12 mouse cellular contexts compared by ENCODE assay signal in genomic region chr5:134797688-134798094, GRCm38 (mm10). TPM values are rescaled to one million over a fixed set of nuclear protein-coding genes. Genes with fewer than 3 reads are reported as not detected.
A peak's percentile ranks its signal among the peaks of the same experiment; 100 is the strongest.
DNase-seq lines count a peak whose midpoint lies in the region; ATAC-seq and TF ChIP-seq lines count a peak whose summit lies in the region.
"Had no signal": no experiment of that assay in that cellular context is flagged by ENCODE, and none has a peak within 500 bp of the region (broad histone marks: within the 10 kb centered on the region; RNA-seq: fewer than 3 reads in every experiment).

No protein-coding gene starts in this region.

- ATAC-seq in cerebellum, adult (ENCODE audit: insufficient number of reproducible peaks, low FRiP score, low TSS enrichment) = no peak
- ATAC-seq in kidney, embryonic 14.5 days (ENCODE audit: low FRiP score, low TSS enrichment) = peak; percentile 57; the same call in 1 of the 2 replicates
- no peak for ATAC-seq in intestine, postnatal 0 days
- ATAC-seq: hindbrain, embryonic 16.5 days had no signal

- H3K27ac ChIP-seq in kidney, embryonic 14.5 days (ENCODE audit: low read depth, low read length) = no peak overlapping the region
- no peak overlapping the region for H3K27ac ChIP-seq in intestine, postnatal 0 days (ENCODE audit: low read depth, low read length)
- H3K27ac ChIP-seq: forebrain, embryonic 10.5 days; limb, embryonic 13.5 days had no signal

- H3K9ac ChIP-seq in kidney, embryonic 14.5 days (ENCODE audit: low read depth, low read length) = no peak overlapping the region
- H3K9ac ChIP-seq in intestine, postnatal 0 days (ENCODE audit: low read depth, low read length) = 0 out of 2 replicates have a peak overlapping the region, but pooled peaks have one; percentile 3
- H3K9ac ChIP-seq: limb, embryonic 13.5 days had no signal

- H3K4me1 ChIP-seq in kidney, embryonic 14.5 days (ENCODE audit: control insufficient read depth, insufficient read depth, low read length) = peaks cover 7% of the 10 kb centered on the region
- no peaks in the 10 kb centered on the region for H3K4me1 ChIP-seq in intestine, postnatal 0 days (replicated peaks; ENCODE audit: control insufficient read depth, insufficient read depth, low read length)
- H3K4me1 ChIP-seq: forebrain, embryonic 10.5 days had no signal

- H3K4me2 ChIP-seq in kidney, embryonic 14.5 days (replicated peaks; ENCODE audit: low read depth, low read length) = no peak overlapping the region
- H3K4me2 ChIP-seq in intestine, postnatal 0 days (replicated peaks; ENCODE audit: low read depth) = no peak overlapping the region
- H3K4me2 ChIP-seq: limb, embryonic 13.5 days had no signal

- no peaks in the 10 kb centered on the region for H3K9me3 ChIP-seq in kidney, embryonic 14.5 days (ENCODE audit: control insufficient read depth, low read length)
- H3K9me3 ChIP-seq in intestine, postnatal 0 days (ENCODE audit: control insufficient read depth) = no peaks in the 10 kb centered on the region
- H3K9me3 ChIP-seq: forebrain, embryonic 10.5 days; limb, embryonic 13.5 days had no signal

- no peaks in the 10 kb centered on the region; the same call in 1 of the 2 replicates for H3K27me3 ChIP-seq in kidney, embryonic 14.5 days (ENCODE audit: control insufficient read depth, insufficient read depth, low read length)
- no peaks in the 10 kb centered on the region for H3K27me3 ChIP-seq in intestine, postnatal 0 days (replicated peaks; ENCODE audit: control insufficient read depth, insufficient read depth, low read length)
- H3K27me3 ChIP-seq: limb, embryonic 13.5 days had no signal

- peak; percentile 51 to 66 for DNase-seq in cerebellum, postnatal 10 days
- DNase-seq in kidney, postnatal 36 days = no peak
- peak; percentile 84 for DNase-seq in lung, postnatal 36 days
- DNase-seq in thymus, postnatal 36 days = no peak
- no peak for DNase-seq in retina, postnatal 1 day
- DNase-seq: cerebellum, adult 8-10 months had no signal

- no peaks in the 10 kb centered on the region for H3K36me3 ChIP-seq in kidney, embryonic 14.5 days (ENCODE audit: control insufficient read depth, insufficient read depth, low read length)
- H3K36me3 ChIP-seq in intestine, postnatal 0 days (ENCODE audit: control insufficient read depth, insufficient read depth) = no peaks in the 10 kb centered on the region
- H3K36me3 ChIP-seq: forebrain, embryonic 10.5 days; limb, embryonic 13.5 days had no signal

- TF ChIP-seq CTCF in intestine, postnatal 0 days (IDR thresholded peaks at IDR 0.05; ENCODE audit: low read depth) = no peak

- WGBS in kidney, embryonic 14.5 days = 31% methylated on average over 18 of the region's 18 CpGs
- 53% methylated on average over 18 of the region's 18 CpGs for WGBS in intestine, postnatal 0 days

- H3K4me3 ChIP-seq in kidney, embryonic 14.5 days (ENCODE audit: low read length) = no peak overlapping the region
- no peak overlapping the region for H3K4me3 ChIP-seq in intestine, postnatal 0 days (ENCODE audit: low read depth, low read length)
- H3K4me3 ChIP-seq: forebrain, embryonic 10.5 days; limb, embryonic 13.5 days had no signal

RNA-seq across cellular contexts. Expression of gene Eln, which starts 50.6 kb away (rescaled TPM):
- polyA plus RNA-seq in kidney, embryonic 14.5 days (2014; fragmentation: Nextera tagmentation; extraction: Ambion mirVana) = 7.7 and 9.5 TPM in 2 replicates
- polyA plus RNA-seq in intestine, postnatal 0 days (2015; fragmentation: Nextera tagmentation; extraction: Ambion mirVana) = 72.4 and 81.9 TPM in 2 replicates

Comparison
In these comparisons a context has a peak if more than half of its experiments do, and no peak if none do; other contexts are left out.
1. DNase-seq: peak in cerebellum, postnatal 10 days (2 of 2) and lung, postnatal 36 days (single experiment); none in kidney, postnatal 36 days (0 of 2), thymus, postnatal 36 days (0 of 2) and retina, postnatal 1 day (single experiment).